Mouse (Mus musculus) c-Kit-positive CD71-positive TER-119-positive erythroid progenitor cells, embryonic 14.5 days (primary cell): ENCODE data around the gene Trpv4.

Experiments
- DNase-seq: peaks from one replicate; pipeline ENCODE4 v3.0.0-alpha.2; 2013; ENCODE audit warnings: low spot score

Gene Trpv4

DNA sequence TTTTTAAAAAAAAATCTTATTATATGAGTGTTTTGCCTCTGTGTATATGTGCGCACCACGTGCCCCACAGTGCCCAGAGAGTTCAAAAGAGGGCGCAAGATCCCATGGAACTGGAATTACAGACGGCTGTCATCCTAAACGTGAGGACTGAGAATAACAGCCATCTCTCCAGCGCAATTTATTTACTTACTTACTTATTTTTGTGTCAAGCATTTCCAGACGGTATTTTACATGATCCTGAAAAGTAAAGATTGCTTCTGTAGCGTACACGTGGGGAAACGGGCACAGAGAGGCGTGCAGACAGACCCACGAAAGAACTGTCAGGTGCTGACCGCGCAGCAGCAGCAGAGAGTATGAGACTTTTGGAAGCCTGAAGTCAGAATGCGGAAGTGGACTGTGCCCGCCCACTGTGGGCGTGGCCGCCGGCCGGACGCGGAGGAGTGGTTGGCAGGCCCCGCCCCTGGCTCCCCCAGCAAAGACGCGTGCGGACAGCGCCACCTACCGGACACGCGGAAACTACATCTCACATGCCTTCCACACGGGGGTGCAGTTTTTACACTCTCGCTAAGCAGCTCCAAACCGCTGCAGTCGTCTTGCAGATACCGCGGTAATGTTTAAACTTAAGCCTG lies 9.1 kb upstream of the Trpv4 start:
- DNase-seq, result peak; percentile 97

DNA sequence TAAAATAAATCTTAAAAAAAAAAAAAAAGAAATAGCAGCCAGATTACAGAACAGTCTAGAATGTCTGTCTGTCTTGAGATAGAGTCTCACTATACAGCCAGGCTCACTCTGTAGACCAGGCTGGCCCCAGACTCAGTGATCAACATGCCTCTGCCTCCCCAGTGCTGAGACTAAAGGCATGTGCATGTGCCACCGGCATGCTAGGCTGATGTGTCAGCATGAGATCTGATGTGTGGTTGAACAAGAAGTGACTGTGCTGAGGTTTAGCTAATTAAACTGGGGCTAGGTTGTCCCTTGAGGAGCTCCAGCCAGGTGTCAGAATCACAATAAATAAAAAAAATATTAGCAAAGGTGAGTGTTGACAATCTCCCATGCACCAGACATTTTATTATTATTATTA lies 8.4 kb upstream of the Trpv4 start:
- DNase-seq, result no peak

DNA sequence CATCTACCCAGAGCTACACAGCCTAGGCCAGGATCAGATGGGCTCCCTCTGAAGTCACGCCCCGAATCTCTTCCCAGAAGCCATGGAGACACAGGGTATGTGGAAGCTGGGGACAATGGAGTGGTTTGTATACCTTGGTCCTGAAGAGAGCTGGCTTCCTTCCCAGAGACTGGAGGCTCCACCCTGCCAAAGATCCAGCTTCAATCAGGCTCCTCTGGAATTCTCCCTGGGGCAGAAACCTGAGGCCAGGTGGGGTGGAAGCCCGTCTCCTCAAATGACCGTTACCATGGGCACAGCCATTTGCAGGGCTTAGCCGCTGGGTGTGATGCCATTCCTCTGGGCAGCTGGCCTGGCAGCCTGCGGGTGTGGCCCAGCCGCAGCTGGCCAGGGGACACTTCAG lies 6.5 kb upstream of the Trpv4 start:
- no peak for DNase-seq

DNA sequence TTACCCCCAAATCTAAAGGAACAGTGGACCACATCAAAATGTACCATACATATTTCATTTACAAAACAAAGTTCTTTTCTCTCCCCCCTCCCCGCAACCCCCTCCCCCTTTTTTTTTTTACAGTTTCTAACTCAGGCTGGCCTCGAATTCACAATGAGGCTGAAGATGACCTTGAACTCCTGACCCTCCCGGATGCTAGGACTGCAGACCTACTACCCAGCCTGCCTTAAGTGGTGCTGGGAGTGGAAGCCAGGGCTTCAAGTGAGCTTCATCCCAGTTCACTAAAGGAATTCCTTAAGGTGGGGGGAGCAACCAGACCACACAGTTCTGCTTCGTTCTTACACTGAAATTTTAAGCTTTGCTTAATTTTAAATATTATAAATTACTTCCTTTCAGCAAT lies 5.9 kb upstream of the Trpv4 start:
- DNase-seq, result no peak

DNA sequence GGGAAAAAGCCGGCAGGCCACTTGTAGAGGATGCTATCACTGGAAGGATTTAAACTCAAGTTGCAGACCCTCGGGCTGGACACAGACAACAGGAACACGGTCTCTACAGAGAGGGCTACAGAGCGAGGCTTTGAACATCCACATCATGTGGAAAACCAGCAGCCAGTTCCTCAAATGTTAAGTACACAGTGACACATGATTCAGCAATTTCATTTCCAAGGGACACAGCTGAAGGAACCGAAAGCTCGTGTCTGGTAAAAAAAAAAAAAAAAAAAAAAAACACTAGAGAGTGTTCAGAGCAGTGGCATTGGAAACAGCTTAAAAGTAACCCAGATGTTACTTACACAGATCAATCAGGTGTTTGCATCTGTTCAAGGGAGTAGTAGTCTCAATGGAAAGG lies 2.8 kb upstream of the Trpv4 start:
- DNase-seq, result no peak

DNA sequence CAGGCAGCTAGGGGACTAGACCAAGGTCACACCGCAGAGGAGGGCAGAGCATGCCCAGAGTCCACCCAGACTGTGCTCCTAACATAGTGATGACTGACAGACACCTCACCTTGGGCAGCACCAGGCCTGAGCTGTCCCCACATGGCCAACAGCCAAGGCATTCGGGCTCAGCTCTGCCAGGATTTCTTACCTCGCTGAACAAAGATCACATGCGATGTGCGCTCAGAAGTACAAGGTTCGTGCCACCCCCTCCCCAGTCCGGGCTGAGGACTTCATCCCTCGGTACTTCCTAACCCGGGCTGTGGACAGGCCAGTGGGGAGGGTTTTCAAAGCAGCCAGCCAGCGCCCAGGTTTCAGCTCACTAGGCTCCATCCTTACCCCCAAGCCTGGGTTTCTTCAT lies 795 bp downstream of the Trpv4 start:
- no peak for DNase-seq

DNA sequence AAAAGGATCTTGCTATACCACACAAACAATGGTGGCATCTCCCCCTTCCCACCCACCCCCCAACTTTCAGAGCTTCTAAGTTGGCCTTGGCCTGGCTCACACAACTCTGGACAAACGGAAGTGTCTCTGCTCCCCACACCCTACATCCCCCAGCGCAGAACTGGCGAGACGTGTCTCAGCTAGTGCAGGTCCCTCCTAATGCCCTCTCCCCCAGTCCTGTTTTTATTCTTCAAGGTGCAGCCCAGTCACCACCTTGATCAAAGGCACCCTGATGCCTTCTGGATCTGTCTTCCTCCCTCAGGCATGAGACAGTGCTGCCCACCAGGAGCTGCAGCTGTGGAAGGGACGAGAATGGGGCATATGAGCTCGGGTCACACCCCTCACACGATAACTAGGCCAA lies 1.9 kb downstream of the Trpv4 start:
- no peak for DNase-seq

DNA sequence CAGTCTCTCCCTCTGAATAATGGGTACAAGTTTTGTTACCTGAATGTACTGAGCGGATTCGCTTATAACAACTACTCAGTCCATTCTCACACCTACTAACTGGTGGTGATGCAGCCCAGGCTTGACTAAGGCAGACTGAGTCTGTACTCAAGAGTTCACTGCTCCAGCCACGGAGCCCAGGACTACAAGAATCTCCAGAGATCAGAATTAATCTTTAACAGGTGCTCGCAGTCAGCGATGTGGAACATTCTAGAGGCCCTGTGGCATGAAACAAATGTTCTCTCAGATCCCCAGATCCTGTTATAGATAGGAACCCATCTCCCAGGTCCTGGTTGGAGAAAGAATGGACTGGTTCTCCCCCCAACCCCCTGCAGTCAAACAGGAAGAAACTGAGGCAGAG lies 2.5 kb downstream of the Trpv4 start:
- DNase-seq, result no peak

DNA sequence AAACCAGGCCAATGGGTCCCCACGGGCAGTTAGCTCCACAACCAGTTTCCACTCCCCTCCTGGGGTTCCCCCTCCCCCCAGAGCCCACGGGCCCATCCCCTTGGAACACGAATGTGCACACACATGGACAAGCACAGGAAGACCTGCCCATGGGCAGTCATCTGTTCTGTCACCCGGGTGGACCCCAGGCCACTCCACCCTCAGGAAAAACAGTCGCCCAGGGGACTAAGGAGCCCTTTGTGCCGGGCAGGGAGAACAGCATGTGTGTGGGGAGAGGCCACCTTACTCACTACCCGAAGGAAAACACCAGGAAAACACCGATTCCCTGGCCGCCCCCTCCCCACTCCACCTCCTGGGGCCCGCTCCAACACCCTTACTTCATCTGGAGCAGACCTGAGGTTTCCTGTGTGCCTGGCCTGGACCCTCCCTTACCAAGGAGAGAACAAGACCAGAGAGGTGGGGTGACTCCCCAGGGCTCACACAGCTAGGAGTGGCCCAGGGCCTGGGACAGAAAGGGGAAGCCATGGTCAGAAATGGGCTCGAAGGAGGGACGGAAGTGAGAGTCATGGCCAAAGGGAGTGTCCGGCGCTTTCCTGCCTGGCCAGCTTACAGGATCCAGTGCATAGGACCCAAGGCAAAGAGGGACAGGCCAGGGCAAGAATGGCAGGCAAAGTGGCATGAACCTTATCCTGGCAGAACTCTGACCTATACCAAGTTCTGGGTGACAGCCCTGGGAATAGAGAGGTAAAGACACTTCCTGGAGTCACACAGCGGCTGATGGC lies 4.4 kb downstream of the Trpv4 start:
- no peak for DNase-seq

DNA sequence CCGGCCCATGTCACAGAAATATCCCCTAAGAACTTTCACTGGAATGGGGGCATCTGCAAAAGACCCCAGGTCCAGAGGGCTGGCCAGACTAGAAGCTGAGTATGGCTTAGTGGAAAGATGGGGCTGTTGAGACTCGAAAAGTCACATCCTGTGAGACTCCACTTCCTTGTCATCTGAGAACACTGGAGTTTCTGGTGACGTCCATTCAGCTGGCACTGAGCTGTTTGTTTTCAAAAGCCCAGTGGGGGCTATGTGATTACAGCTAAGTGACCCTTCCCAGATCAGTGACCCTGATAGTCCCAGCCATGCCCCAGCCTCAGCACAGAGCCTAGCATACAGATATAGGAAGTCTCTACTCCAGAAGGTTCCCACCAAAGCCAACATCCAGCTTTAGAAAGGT lies 6.8 kb downstream of the Trpv4 start:
- no peak for DNase-seq

DNA sequence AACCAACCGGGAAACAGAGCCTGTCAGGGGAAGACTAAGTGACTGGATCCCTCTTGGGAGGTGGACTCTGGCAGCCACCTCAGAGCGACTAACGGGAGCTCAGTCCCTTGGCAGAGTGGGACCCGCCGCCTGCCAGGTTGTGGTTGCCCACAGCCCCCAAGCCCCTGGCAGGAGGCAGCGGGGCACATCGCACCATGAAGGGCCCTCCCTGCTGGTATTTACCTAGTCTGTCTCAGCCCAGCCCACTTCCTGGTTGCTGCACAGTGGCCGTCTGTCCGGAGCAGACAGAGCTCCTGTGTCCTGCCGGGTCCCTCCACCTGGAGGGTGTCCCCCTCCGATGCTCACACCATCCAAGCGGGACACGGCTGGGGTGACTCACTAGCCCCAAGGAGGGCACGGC lies 7.2 kb downstream of the Trpv4 start:
- no peak for DNase-seq

DNA sequence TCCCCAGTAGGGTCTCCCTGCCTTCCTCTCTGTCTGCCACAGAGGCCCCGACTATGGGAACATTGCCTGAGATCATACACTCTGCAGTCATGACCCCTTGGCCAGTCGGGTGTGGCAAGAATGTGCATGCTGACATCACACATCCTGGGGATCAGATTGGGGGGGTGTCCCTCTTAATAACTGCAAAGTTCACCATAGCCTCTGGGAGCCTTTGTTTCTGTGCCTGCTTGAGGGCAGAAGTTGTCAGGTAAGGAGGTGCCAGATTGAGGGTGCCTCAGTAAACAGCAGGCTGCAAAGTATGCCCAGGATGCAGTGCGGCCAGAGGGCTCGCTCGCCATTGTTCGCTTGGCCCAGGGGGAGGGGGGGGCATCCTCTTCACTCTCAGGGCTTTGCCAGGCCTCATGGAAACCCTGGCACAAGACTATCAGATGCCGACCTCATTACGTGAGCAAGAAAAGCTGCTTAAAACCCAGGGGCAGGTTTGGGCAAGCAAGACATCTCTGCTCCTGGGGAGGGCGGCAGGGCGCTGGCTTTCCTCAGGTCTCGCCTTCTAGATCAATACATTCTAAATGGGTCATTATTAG lies 9.4 kb downstream of the Trpv4 start:
- DNase-seq, result no peak

DNA sequence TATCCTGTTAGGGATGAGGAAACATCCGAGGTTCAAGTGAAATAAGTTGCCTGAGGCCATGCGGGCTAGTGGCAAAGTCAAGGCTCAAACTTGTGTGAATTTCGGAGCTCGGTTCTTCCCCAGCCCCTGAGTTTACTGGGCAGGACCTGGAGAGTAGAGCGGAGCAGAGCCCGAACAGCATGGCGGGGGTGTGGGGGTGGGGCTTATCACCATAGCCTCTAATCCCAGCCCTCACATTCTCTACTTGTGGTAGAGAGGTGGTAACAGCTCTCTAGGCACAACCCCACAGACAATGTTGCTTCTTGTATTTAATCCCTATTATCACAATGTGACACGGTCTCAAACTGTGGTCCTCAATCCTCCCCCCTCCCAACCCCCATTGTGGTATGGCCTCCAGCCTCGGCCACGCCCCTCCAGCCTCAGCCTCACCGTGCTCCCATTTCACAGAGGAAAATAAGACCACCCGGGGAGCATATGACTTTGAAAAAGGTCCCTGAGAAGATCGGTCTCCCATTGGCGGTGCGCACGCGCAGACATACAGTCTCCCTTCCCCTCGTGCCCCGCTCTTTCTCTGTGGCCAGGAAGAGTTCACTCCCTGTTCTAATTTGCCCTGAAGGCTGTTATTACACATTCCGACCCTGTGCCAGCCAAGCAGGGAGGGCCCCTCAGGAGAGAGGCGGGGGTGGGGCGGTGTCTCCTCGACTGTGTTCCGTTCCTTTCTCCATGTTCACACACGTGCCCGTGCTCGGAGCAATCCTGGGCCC lies 10.8 kb downstream of the Trpv4 start:
- DNase-seq, result peak; percentile 33

DNA sequence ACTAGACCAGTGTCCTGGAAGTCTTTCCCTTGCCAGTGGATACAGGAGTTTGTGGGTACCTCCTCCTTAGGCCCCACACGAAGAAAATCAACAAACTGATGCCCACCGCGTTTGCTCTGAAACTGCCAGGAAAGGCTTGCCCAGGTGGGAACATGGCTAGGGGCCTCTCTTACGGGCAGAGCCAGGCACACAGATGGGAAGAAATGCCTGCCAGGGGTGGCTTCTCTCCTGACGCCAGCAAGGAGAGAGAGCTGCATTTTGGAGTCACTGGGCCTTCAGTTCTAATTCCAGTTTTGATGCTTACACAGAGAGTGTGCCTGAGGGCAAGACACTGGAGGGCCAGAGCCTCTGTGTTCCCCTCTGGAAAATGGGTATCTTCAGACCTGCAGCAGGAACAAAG lies 12.3 kb downstream of the Trpv4 start:
- no peak for DNase-seq

DNA sequence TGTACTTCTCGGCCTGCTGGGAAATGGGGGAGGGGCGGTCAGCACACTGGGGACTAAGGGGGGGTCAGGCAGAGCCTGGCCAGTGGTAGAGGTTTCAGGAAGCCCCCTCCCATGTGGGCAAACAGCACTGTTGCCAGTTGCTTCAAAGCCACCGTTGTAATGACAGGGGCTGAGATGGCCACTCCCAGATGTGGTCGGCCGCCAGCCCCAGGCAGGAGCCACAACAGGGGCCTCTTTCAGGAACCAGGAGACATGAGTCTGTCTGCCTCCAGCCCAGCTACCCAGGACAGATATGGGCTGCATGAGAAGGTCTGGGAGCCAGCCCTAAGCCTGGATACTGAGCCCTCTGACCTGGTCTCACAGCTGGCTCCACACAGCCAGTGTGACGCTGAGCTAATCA lies 13.3 kb downstream of the Trpv4 start:
- no peak for DNase-seq

DNA sequence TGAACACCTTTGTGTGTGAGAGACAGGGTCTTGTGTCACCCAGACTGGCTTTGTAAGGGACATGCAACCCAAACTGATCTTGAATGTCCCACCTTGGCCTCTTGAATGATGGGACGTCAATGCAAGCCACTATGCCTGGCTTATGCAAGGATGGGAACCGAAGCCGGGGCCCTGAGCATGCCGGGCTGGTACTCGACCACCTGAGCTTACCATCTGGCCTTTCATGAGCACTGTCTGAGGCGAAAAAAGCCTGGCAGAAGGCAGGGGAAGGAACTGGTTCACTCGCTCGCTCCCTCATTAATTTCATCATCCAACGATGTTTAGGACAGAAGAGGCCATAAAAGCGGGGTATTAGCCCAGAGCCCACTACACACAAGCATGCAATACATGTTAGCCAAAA lies 17.4 kb downstream of the Trpv4 start:
- no peak for DNase-seq

DNA sequence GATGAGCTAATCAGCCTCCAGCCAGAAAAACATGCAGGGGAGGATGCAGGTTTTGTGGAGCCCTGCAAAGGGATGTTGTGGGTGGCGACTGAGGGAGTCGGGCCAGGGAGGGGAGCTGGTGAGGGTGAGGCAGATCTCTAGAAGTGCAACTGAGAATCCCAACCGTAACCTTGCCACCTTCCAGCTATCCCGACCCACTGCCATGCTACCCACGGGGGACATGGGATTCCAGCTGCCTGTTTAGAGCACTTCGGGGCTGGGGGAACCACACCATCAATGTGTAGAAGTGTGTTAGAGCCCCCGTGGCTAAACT lies 18.6 kb downstream of the Trpv4 start:
- no peak for DNase-seq

DNA sequence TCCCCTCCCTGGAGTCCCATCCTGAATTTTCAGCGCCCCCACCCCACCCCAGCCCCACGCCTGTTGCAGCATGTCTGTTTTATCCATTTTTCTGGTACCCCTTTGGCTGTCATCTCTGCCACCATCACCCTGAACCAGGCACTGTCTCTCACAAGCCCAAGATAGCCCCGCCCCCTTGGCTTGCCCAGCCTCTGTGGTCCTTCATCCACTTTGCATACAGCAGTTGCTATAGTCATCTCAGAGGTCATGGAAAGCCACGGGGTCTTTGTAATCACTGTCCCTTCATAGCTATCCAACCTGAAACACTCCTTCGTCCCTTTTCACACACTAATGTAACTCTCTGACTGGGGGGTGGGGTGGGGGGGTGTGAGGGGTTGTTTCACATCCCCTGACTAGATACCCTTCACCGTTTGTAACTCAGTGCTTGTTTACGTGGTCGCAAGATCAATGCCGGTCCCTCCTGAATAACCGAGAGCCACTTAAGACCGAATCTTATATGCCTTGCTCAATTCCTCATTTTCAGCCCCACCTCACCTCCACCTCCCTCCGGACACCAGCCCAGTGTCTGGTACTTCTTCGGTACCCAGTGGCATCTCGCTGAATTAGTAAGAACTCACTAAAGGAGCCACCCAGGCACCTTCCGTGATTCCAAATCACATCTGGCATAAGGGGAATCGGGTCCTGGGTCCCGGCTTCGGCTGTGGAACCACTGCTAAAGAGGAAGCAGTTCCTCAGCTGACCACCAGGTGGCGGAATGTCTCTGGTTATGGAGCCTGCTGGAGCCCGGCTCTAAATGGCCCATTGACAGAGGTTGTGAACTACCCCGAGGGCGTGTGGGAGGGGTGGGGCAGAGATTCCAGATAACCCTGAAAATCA lies 19.2 kb downstream of the Trpv4 start:
- peak; percentile 70 for DNase-seq

DNA sequence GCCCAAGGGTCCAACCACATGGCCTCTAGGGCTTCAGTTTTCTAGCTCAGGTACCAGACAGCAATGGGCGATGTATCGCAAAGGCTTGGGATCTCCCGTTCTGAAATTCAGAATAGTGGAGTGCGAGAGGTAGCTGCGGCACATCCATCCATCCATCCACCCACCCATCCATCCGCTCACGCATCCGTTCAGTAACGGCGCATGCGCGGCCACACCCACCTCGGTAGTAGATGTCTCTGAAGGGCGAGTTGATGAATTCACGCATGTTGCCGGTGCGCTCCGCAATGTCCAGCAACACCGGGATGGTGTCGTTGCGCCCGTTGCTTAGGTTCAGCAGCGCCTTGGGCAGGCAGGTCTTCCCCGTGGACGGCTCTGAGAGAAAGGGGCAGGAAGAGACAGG lies 22.1 kb downstream of the Trpv4 start:
- no peak for DNase-seq

DNA sequence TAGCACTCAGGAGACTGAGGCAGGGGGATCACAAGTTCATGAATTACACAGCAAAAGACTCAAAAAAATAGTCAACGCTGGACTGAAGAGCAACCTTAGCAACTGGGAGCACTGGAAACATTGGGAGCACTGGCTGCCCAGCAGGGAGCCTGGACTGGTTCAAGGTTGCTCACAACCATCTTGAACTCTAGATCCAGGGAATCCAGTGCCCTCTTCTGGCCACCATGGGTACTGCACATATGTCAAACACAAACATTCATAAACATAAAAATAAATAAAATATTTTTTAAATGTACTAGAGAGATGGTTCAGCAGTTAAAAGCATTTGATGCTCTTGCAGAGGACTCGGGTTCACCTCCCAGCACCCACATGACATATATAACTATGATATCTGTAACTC lies 26.9 kb downstream of the Trpv4 start:
- DNase-seq, result peak; percentile 34

DNA sequence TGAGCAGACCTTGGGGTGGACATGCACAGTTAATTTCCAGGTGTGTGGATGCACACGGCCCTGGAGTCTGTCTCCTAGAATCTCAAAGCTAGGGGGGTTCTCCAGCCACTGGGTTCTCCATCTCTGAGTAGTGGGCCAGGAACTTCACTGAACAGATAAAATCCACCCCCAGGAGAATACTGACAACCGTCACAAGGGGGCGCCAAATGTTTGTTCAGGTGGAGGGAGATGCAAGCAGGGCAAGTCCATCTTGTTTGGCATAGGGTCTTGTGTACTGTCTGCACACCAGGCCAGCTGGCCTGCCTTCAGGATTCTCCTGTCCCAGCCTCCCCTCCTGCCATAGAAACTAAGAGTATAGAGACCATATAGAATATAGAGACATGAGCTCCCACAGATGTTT lies 32.6 kb downstream of the Trpv4 start:
- DNase-seq, result peak; percentile 52

DNA sequence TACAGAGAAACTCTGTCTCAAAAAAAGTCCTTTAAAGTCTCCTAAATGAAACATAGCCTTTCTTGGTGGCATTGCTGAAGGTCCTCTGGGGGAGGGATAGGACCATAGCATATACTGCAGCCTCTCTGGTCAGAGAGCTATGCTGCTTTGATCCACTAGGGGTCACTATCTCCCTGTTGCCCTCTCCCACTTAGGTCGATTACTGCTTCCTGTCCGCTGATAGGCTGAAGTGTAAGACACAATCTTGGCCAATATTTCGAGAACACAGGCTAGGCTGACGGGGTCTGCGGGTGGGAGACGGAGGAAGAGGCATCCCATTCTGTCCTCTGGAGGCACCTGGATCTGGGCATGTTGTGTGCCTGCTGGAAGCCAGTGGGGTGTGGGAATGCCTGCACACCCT lies 37.9 kb downstream of the Trpv4 start:
- DNase-seq, result peak; percentile 37
